Mouse (Mus musculus): ENCODE data around the gene Gal3st4.
A peak's percentile ranks its signal among the peaks of the same experiment; 100 is the strongest.

Gal3st4 gene

GRCm38 (mm10) chr5:138219864-138220263 is 52.8 kb downstream of the Gal3st4 start:
- DNase-seq (ENCODE audit: low read depth, low spot score), result no peak

GRCm38 (mm10) chr5:138216632-138217031 is 56.0 kb downstream of the Gal3st4 start:
- peak; percentile 97 for DNase-seq (ENCODE audit: low read depth, low spot score)
